Mouse (Mus musculus): ENCODE measurements around the gene Trp53rkb. TPM values are rescaled to one million over a fixed set of nuclear protein-coding genes. Genes with fewer than 3 reads are reported as not detected.

Trp53rkb gene
- total RNA-seq, 1 experiment = 11.1 TPM

DNA sequence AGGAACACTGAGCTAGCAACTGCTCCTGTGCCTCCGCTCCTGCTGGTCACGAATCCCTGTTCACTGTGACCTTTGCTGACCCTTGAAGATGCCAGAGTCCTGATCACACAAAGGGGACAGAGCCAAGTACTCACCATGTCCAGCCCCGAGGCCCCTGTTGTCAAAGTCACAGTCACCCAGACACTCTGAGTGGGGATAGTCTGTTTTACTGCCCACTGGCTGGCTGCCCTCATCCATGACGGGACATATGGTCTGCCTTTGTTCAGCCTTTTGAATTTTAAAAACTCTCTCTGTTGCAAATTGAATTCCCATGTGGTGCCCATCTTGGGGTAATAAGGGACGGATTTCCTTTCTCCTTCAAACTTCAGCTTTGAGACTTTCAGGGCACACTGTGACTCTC is 28.3 kb upstream of the Trp53rkb start:
- H3K36me3 ChIP-seq (ENCODE audit: control insufficient read depth, insufficient read depth, low read length, poor library complexity, severe bottlenecking) = no peaks in the 10 kb centered on the region
- in situ Hi-C loops (cut with MboI; ENCODE audit: low sequenced_read_pairs in 2 of 2, unreplicated experiment in 2 of 2) = no loop called here
- no peak for DNase-seq (ENCODE audit: low read depth, low spot score)

DNA sequence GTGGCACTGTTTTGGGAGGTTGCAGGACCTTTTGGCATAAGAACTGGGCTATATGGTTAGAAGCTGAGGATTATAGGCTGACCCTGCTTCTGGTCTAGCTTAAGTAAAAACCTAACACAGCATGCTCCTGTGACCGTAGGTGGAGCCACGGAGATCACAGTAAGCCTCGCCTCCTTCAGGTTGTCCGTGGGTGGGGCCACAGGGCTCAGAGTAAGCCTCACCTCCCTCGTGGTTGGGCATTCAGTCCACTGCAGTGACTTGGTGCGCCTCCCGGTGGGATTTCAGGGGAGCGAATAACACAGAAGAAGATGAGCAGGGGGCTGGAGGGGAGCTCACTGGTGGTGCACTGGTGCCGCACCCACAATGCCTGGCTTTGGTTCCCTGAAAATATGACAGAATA is 24.7 kb upstream of the Trp53rkb start:
- in situ Hi-C loops (cut with MboI; ENCODE audit: low sequenced_read_pairs in 2 of 2, unreplicated experiment in 2 of 2) = no loop called here
- Histone ChIP-seq H3K36me3 (ENCODE audit: control insufficient read depth, insufficient read depth, low read length, poor library complexity, severe bottlenecking) (no peaks in the 10 kb centered on the region), H3K9ac (ENCODE audit: insufficient read depth, low read depth, low read length, poor library complexity, severe bottlenecking) (no peak overlapping the region), H3K4me3 (ENCODE audit: insufficient read depth in 1 of 2, low read depth in 1 of 2, low read length in 2 of 2, poor library complexity in 1 of 2, severe bottlenecking in 1 of 2) (no peak overlapping the region), H3K27ac (ENCODE audit: insufficient read depth, low read depth, low read length, poor library complexity, severe bottlenecking) (no peak overlapping the region), H3K4me1 (ENCODE audit: control insufficient read depth in 2 of 2, insufficient read depth in 2 of 2, low read length in 2 of 2, poor library complexity in 1 of 2) (no peaks in the 10 kb centered on the region; a peak in 1 of 4 replicates), H3K9me3 (ENCODE audit: control insufficient read depth, insufficient read depth, low read depth, low read length) (no peaks in the 10 kb centered on the region)
- no peak for DNase-seq (ENCODE audit: low read depth, low spot score)
- no peak for TF ChIP-seq ZNF384 (IDR thresholded peaks at IDR 0.05; ENCODE audit: low read depth, low read length)
- no peak for TF ChIP-seq MAFK (IDR thresholded peaks at IDR 0.05; ENCODE audit: insufficient read depth, low read depth, low read length)
- no peak for TF ChIP-seq HCFC1 (IDR thresholded peaks at IDR 0.05; ENCODE audit: borderline replicate concordance, insufficient read depth, low read length)
- TF ChIP-seq CHD2 (IDR thresholded peaks at IDR 0.05; ENCODE audit: low read depth, low read length) = no peak
- TF ChIP-seq ZC3H11A (IDR thresholded peaks at IDR 0.05; ENCODE audit: borderline replicate concordance, low read depth, low read length) = no peak

More for the DNA sequence above, 28.3 kb upstream of the Trp53rkb start:
- TF ChIP-seq CHD2 (IDR thresholded peaks at IDR 0.05; ENCODE audit: low read depth, low read length) = no peak
- no peak for TF ChIP-seq MAFK (IDR thresholded peaks at IDR 0.05; ENCODE audit: insufficient read depth, low read depth, low read length)
- TF ChIP-seq ZNF384 (IDR thresholded peaks at IDR 0.05; ENCODE audit: low read depth, low read length) = no peak
- no peak for TF ChIP-seq ZC3H11A (IDR thresholded peaks at IDR 0.05; ENCODE audit: borderline replicate concordance, low read depth, low read length)
- TF ChIP-seq HCFC1 (IDR thresholded peaks at IDR 0.05; ENCODE audit: borderline replicate concordance, insufficient read depth, low read length) = no peak
- Histone ChIP-seq H3K4me1 (ENCODE audit: control insufficient read depth in 2 of 2, insufficient read depth in 2 of 2, low read length in 2 of 2, poor library complexity in 1 of 2) (no peaks in the 10 kb centered on the region; a peak in 1 of 4 replicates), H3K9ac (ENCODE audit: insufficient read depth, low read depth, low read length, poor library complexity, severe bottlenecking) (no peak overlapping the region), H3K9me3 (ENCODE audit: control insufficient read depth, insufficient read depth, low read depth, low read length) (no peaks in the 10 kb centered on the region), H3K4me3 (ENCODE audit: insufficient read depth in 1 of 2, low read depth in 1 of 2, low read length in 2 of 2, poor library complexity in 1 of 2, severe bottlenecking in 1 of 2) (no peak overlapping the region), H3K27ac (ENCODE audit: insufficient read depth, low read depth, low read length, poor library complexity, severe bottlenecking) (no peak overlapping the region)

DNA sequence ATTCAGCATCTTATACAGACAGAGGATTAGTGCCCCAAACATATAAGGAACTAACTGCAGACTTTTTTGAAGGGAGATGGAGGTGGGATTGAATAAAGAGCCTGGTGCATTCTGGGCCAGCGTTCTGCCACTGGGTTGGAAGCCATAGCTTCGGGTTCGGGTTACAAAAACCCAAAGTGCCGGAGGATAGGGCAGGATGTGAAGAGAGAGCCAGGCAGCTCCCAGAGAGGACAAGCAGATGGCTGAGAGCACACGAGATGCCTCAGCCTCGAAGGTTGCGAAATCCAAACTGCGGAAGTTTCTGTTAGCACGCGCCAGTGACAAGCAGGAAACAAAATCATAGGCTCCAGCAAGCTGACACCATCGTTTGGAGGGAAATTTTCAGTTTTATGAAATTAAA is 20.9 kb upstream of the Trp53rkb start:
- no peak overlapping the region for H3K27ac ChIP-seq (ENCODE audit: insufficient read depth, low read depth, low read length, poor library complexity, severe bottlenecking)
- TF ChIP-seq ZC3H11A (IDR thresholded peaks at IDR 0.05; ENCODE audit: borderline replicate concordance, low read depth, low read length) (no peak), CHD2 (IDR thresholded peaks at IDR 0.05; ENCODE audit: low read depth, low read length) (no peak), HCFC1 (IDR thresholded peaks at IDR 0.05; ENCODE audit: borderline replicate concordance, insufficient read depth, low read length) (no peak), ZNF384 (IDR thresholded peaks at IDR 0.05; ENCODE audit: low read depth, low read length) (no peak), MAFK (IDR thresholded peaks at IDR 0.05; ENCODE audit: insufficient read depth, low read depth, low read length) (no peak)
- in situ Hi-C loops (cut with MboI; ENCODE audit: low sequenced_read_pairs in 2 of 2, unreplicated experiment in 2 of 2) = no loop called here
- H3K4me1 ChIP-seq (ENCODE audit: control insufficient read depth in 2 of 2, insufficient read depth in 2 of 2, low read length in 2 of 2, poor library complexity in 1 of 2) = no peaks in the 10 kb centered on the region; a peak in 1 of 4 replicates
- H3K36me3 ChIP-seq (ENCODE audit: control insufficient read depth, insufficient read depth, low read length, poor library complexity, severe bottlenecking) = no peaks in the 10 kb centered on the region
- DNase-seq (ENCODE audit: low read depth, low spot score) = no peak
- H3K9me3 ChIP-seq (ENCODE audit: control insufficient read depth, insufficient read depth, low read depth, low read length) = no peaks in the 10 kb centered on the region
- no peak overlapping the region for H3K9ac ChIP-seq (ENCODE audit: insufficient read depth, low read depth, low read length, poor library complexity, severe bottlenecking)
- H3K4me3 ChIP-seq (ENCODE audit: insufficient read depth in 1 of 2, low read depth in 1 of 2, low read length in 2 of 2, poor library complexity in 1 of 2, severe bottlenecking in 1 of 2) = no peak overlapping the region

DNA sequence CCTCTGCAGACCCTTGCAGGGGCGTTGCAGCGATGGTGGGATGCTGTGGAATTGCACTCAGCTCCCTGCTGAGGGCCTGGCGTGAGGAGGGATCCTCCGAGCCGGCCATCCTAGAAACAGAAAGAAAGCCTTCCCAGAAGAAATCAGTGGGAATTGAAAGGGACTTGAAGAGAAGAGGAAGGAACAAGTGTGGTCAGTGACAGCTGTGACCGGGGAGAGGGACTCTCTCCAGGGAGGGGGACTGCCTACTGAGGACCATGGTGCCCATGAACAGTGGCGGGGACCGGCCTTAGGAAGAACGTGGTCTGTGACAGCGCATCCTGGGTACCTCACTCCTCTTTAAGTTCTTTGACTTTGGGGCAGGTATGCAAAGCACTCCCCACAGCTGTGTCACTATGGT is 18.7 kb upstream of the Trp53rkb start:
- DNase-seq (ENCODE audit: low read depth, low spot score) = no peak
- no peak for TF ChIP-seq CHD2 (IDR thresholded peaks at IDR 0.05; ENCODE audit: low read depth, low read length)
- no peak for TF ChIP-seq ZNF384 (IDR thresholded peaks at IDR 0.05; ENCODE audit: low read depth, low read length)
- TF ChIP-seq MAFK (IDR thresholded peaks at IDR 0.05; ENCODE audit: insufficient read depth, low read depth, low read length) = no peak
- TF ChIP-seq HCFC1 (IDR thresholded peaks at IDR 0.05; ENCODE audit: borderline replicate concordance, insufficient read depth, low read length) = no peak
- no peak for TF ChIP-seq ZC3H11A (IDR thresholded peaks at IDR 0.05; ENCODE audit: borderline replicate concordance, low read depth, low read length)
- no peaks in the 10 kb centered on the region for H3K9me3 ChIP-seq (ENCODE audit: control insufficient read depth, insufficient read depth, low read depth, low read length)
- no peak overlapping the region for H3K27ac ChIP-seq (ENCODE audit: insufficient read depth, low read depth, low read length, poor library complexity, severe bottlenecking)
- H3K4me1 ChIP-seq (ENCODE audit: control insufficient read depth in 2 of 2, insufficient read depth in 2 of 2, low read length in 2 of 2, poor library complexity in 1 of 2) = no peaks in the 10 kb centered on the region
- H3K4me3 ChIP-seq (ENCODE audit: insufficient read depth in 1 of 2, low read depth in 1 of 2, low read length in 2 of 2, poor library complexity in 1 of 2, severe bottlenecking in 1 of 2) = no peak overlapping the region
- in situ Hi-C loops (cut with MboI; ENCODE audit: low sequenced_read_pairs in 2 of 2, unreplicated experiment in 2 of 2) = no loop called here
- H3K36me3 ChIP-seq (ENCODE audit: control insufficient read depth, insufficient read depth, low read length, poor library complexity, severe bottlenecking) = no peaks in the 10 kb centered on the region
- no peak overlapping the region for H3K9ac ChIP-seq (ENCODE audit: insufficient read depth, low read depth, low read length, poor library complexity, severe bottlenecking)

DNA sequence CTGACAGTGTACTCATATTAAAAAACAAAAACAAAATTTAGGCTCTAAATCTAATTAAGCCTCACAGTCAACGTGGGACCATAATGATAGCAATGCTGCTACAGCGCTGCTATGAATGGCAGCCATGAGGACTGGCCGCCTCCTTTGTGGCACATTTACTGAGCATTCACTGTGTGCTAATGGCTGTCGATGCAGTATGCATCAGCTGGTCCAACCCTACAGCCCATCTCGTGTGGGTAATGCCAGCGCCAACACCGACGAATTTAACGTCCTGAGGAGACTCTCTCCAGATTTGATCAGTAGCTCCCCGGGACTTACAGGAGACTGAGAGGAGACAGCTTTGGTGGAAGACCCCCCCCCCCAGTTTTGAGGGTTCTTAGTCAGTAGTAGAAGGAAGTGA is 18.1 kb upstream of the Trp53rkb start:
- no peaks in the 10 kb centered on the region for H3K9me3 ChIP-seq (ENCODE audit: control insufficient read depth, insufficient read depth, low read depth, low read length)
- H3K9ac ChIP-seq (ENCODE audit: insufficient read depth, low read depth, low read length, poor library complexity, severe bottlenecking) = no peak overlapping the region
- no peaks in the 10 kb centered on the region for H3K36me3 ChIP-seq (ENCODE audit: control insufficient read depth, insufficient read depth, low read length, poor library complexity, severe bottlenecking)
- in situ Hi-C loops (cut with MboI; ENCODE audit: low sequenced_read_pairs in 2 of 2, unreplicated experiment in 2 of 2) = no loop called here
- no peak overlapping the region for H3K4me3 ChIP-seq (ENCODE audit: insufficient read depth in 1 of 2, low read depth in 1 of 2, low read length in 2 of 2, poor library complexity in 1 of 2, severe bottlenecking in 1 of 2)
- DNase-seq (ENCODE audit: low read depth, low spot score) = no peak
- H3K4me1 ChIP-seq (ENCODE audit: control insufficient read depth in 2 of 2, insufficient read depth in 2 of 2, low read length in 2 of 2, poor library complexity in 1 of 2) = no peaks in the 10 kb centered on the region
- TF ChIP-seq MAFK (IDR thresholded peaks at IDR 0.05; ENCODE audit: insufficient read depth, low read depth, low read length) (no peak), ZC3H11A (IDR thresholded peaks at IDR 0.05; ENCODE audit: borderline replicate concordance, low read depth, low read length) (no peak), CHD2 (IDR thresholded peaks at IDR 0.05; ENCODE audit: low read depth, low read length) (no peak), HCFC1 (IDR thresholded peaks at IDR 0.05; ENCODE audit: borderline replicate concordance, insufficient read depth, low read length) (no peak), ZNF384 (IDR thresholded peaks at IDR 0.05; ENCODE audit: low read depth, low read length) (no peak)
- no peak overlapping the region for H3K27ac ChIP-seq (ENCODE audit: insufficient read depth, low read depth, low read length, poor library complexity, severe bottlenecking)

Data from ES-E14 (cell line).